Mouse (Mus musculus) lung, postnatal 0 days (tissue): ENCODE results near the gene Cacna2d3. TPM values are rescaled to one million over a fixed set of nuclear protein-coding genes. Genes with fewer than 3 reads are reported as not detected.

Experiments used
- ATAC-seq: fragments of 200-750 bp; cut with Nextera tagmentation; 2 replicates; pipeline ENCODE4 v1.8.0; 2017; ENCODE audit warnings: moderate library complexity
- DNase-seq: peaks from one replicate; pipeline ENCODE4 v3.0.0-alpha.2; 2016; ENCODE audit warnings: low spot score
- H3K27ac ChIP-seq: fragments of 300-500 bp; sonication (generic); 2 replicates; pipeline ENCODE4 v1.5.1; 2014; ENCODE audit warnings: antibody characterized with exemption, mild to moderate bottlenecking, low read length, mixed read lengths
- H3K27me3 ChIP-seq: fragments of 300-500 bp; sonication (generic); replicated peaks from 2 replicates; pipeline ENCODE4 v1.6.1; 2014; ENCODE audit warnings: low read length, mixed read lengths; ENCODE audit not compliant: insufficient read depth
- H3K36me3 ChIP-seq: fragments of 300-500 bp; sonication (generic); 2 replicates; pipeline ENCODE4 v1.6.1; 2014; ENCODE audit warnings: low read length, mixed read lengths; ENCODE audit not compliant: insufficient read depth
- H3K4me1 ChIP-seq: fragments of 300-500 bp; sonication (generic); 2 replicates; pipeline ENCODE4 v1.6.1; 2014; ENCODE audit warnings: antibody characterized with exemption, low read depth, low read length, mixed read lengths; ENCODE audit not compliant: insufficient read depth
- H3K4me2 ChIP-seq: fragments of 300-500 bp; sonication (generic); replicated peaks from 2 replicates; pipeline ENCODE4 v1.6.1; 2014; ENCODE audit warnings: low read depth, mild to moderate bottlenecking, low read length, moderate library complexity, mixed read lengths
- H3K4me3 ChIP-seq: fragments of 300-500 bp; sonication (generic); 2 replicates; pipeline ENCODE4 v1.5.1; 2014; ENCODE audit warnings: low read depth, low read length
- H3K9ac ChIP-seq: fragments of 300-500 bp; sonication (generic); replicated peaks from 2 replicates; pipeline ENCODE4 v1.6.1; 2014; ENCODE audit warnings: low read depth, mild to moderate bottlenecking
- H3K9me3 ChIP-seq: fragments of 300-500 bp; sonication (generic); 2 replicates; pipeline ENCODE4 v1.6.1; 2016; ENCODE audit warnings: low read length, mixed read lengths
- CTCF ChIP-seq: IDR thresholded peaks from 2 replicates; pipeline ENCODE4 v1.5.1; 2016; ENCODE audit warnings: antibody characterized with exemption, mild to moderate bottlenecking
- EP300 ChIP-seq: IDR thresholded peaks from 2 replicates; pipeline ENCODE4 v1.6.1; 2016; ENCODE audit warnings: antibody characterized with exemption, mild to moderate bottlenecking, control low read depth
- WGBS: fragments of 180-500 bp; shearing (Covaris S2); extraction: QIAGEN DNeasy Blood & Tissue Kit; methylation state at CpG from one replicate; pipeline ENCODE4 v1.1.7; 2014; 5-methylcytosine and 5-hydroxymethylcytosine counted together
- polyA plus RNA-seq: library from polyadenylated mRNA; unstranded; fragments of >200 nt; fragmentation: Nextera tagmentation; extraction: Ambion mirVana; gene quantifications from 2 replicates; pipeline ENCODE4 v1.2.1, GENCODE M21; 2015

Cacna2d3 gene
- polyA plus RNA-seq, 1 experiment from 2014 or later: 0.50 TPM

- no peak for TF ChIP-seq EP300
- Histone ChIP-seq H3K27ac (no peak overlapping the region), H3K4me2 (no peak overlapping the region), H3K4me1 (no peaks in the 10 kb centered on the region), H3K27me3 (no peaks in the 10 kb centered on the region), H3K9ac (no peak overlapping the region), H3K36me3 (no peaks in the 10 kb centered on the region), H3K9me3 (no peaks in the 10 kb centered on the region), H3K4me3 (no peak overlapping the region)
- ATAC-seq (no peak), DNase-seq (no peak)
- 82% methylated on average over 5 of the region's 5 CpGs for WGBS
Observed at GRCm38 (mm10) chr14:28870382-28870781, 851.3 kb downstream of the Cacna2d3 start.

- no peaks in the 10 kb centered on the region for H3K36me3 ChIP-seq
- no peaks in the 10 kb centered on the region for H3K9me3 ChIP-seq
- no peak for ATAC-seq
- no peaks in the 10 kb centered on the region for H3K27me3 ChIP-seq
- no peak for DNase-seq
- no peak overlapping the region for H3K27ac ChIP-seq
- WGBS: 71% methylated on average over 4 of the region's 4 CpGs
- H3K4me3 ChIP-seq: no peak overlapping the region
- no peak for TF ChIP-seq EP300
- TF ChIP-seq CTCF: no peak
- no peak overlapping the region for H3K4me2 ChIP-seq
- H3K4me1 ChIP-seq: no peaks in the 10 kb centered on the region
- no peak overlapping the region for H3K9ac ChIP-seq
Observed at GRCm38 (mm10) chr14:28864925-28865324, 856.7 kb downstream of the Cacna2d3 start.

GRCm38 (mm10) chr14:28861142-28861541 lies 860.5 kb downstream of the Cacna2d3 start:
- 84% methylated on average over 2 of the region's 2 CpGs for WGBS
- H3K36me3 ChIP-seq: no peaks in the 10 kb centered on the region
- no peaks in the 10 kb centered on the region for H3K9me3 ChIP-seq
- H3K27me3 ChIP-seq: no peaks in the 10 kb centered on the region
- DNase-seq: no peak
- H3K4me2 ChIP-seq: no peak overlapping the region
- no peak overlapping the region for H3K4me3 ChIP-seq
- H3K4me1 ChIP-seq: no peaks in the 10 kb centered on the region
- ATAC-seq: no peak
- TF ChIP-seq EP300 (no peak), CTCF (no peak)
- no peak overlapping the region for H3K27ac ChIP-seq
- H3K9ac ChIP-seq: no peak overlapping the region

Other genes with a start within 250 kb of the Cacna2d3 start
- 445 and 477 TPM in 2 replicates for gene Selenok, start 246.4 kb upstream of the Cacna2d3 start, polyA plus RNA-seq